Mouse (Mus musculus) lung, postnatal 0 days (tissue): Measurements from ENCODE around the gene Ddx18.

Experiments used
- CTCF ChIP-seq: IDR thresholded peaks from 2 replicates; pipeline ENCODE4 v1.5.1; 2016; ENCODE audit warnings: antibody characterized with exemption, mild to moderate bottlenecking
- EP300 ChIP-seq: IDR thresholded peaks from 2 replicates; pipeline ENCODE4 v1.6.1; 2016; ENCODE audit warnings: antibody characterized with exemption, mild to moderate bottlenecking, control low read depth

GRCm38 (mm10) chr1:121551457-121551835 lies 16.3 kb downstream of the Ddx18 start:
- TF ChIP-seq CTCF (no peak), EP300 (no peak)
